Mouse (Mus musculus) gastrocnemius, postnatal 10 days (tissue): Measurements from ENCODE around the gene Tmem135. TPM values are rescaled to one million over a fixed set of nuclear protein-coding genes. Genes with fewer than 3 reads are reported as not detected.

Experiments
- DNase-seq: peaks from one replicate; pipeline ENCODE4 v3.0.0; 2021; ENCODE audit warnings: mixed read lengths
- total RNA-seq, 2 experiments: library from RNA; stranded (reverse); gene quantifications; 2 replicates each; pipeline ENCODE4 v1.2.3; 2021

Tmem135 gene
- total RNA-seq, 2 experiments from 2014 or later: 20.4 to 24.6 TPM

DNA sequence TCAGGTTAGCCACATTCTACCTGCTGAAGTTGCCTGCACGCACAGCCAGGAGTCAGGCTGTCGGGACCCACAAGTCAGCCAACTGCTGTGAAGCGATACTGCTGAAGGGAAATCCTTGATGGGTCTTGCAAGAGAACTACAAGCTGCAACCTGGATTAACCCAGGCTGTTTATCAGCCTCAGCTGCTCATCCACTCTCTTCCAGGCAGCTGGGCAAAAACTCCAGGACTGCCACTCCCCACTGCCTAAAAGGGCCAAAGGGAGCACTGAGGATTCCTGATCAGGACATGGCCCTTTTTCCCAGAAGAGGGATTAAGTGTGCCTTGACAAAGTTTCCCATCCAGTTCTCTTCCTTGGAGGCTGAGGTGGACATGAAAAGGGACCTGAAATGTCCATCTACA, 15.0 kb downstream of the Tmem135 start:
- DNase-seq: no peak

DNA sequence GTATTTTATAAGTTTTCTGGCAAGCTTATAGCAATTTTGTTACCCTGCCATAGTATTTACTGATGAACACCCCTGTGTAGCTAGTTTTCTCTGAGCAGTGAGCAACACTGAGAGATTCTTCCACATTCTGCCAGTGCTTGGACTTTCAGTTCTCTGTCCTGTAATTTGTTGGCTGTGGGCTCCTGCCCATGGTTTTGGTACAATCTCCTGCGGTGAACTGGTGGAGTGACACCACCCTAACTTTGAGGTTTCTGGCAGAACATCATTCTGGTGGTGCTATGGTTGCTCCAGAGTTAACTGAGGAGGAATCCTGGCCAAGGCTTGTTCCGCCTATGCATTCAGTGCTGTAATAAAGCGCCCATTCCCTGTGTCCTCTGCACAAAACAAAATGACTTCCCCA, 21.1 kb downstream of the Tmem135 start:
- no peak for DNase-seq

DNA sequence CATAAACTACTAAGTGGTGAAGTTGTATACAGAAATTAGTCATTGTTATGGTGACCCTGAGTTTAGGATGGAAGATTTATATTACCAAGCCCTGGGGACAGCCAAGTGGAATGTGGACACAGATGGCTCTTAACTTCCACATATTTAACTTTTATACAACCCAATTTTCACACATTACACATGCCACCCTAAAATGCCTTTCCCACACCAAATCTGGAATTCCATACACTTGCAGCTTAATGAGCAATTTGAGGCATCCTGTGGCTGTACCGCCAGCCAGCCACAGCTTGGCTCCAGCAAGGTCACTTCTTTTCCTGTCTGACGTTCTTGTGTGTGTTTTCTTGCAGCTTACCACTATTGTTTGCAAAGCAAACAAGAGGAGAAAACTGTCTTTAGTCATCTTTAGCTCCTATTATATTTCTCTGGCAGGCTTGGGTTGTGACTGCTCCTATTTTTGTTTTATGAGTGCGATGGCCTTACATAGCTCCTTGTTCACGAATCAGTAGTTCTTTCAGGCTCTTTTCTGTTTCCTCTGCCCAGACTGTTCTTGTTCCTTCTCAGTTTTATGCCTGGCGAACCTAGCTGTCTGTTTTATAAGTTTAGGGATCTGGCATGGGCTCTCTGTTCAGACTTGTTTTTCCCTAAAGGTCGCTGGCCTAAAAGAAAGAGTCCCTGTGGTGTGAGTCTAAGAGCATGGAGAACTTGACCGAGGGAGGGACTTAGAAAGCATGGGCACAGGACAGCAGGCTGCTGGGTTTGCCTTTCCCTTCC, 22.9 kb downstream of the Tmem135 start:
- no peak for DNase-seq

DNA sequence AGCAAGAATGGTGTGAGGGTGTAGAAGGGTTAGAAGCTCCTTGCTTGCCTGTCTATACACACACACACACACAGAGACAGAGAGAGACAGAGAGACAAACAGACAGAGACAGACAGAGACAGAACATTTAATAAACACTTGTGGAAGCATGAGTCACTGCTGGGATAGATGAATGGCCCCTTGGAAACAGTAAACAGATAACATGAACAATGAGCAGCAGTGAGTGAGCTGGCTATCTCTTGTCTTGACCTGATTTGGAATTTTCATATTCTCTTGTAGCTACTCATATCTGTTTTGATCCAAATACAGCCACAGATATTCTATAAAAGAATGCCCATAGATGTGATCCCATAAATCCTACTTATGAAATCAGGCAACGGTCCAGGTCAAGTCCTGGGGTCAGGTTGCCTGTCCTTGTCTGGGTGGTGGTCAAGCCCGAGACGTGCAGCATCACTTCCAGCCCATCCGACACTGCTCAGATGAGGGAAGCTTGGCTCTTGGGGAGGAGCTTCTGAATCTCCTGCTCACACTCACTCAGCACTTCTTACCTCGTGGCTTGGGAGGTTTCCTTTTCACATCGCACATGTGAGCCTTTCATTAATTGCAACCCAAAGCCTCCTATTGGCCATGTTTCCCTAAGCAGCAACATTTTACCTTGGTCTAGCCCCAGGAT, 32.3 kb downstream of the Tmem135 start:
- no peak for DNase-seq

DNA sequence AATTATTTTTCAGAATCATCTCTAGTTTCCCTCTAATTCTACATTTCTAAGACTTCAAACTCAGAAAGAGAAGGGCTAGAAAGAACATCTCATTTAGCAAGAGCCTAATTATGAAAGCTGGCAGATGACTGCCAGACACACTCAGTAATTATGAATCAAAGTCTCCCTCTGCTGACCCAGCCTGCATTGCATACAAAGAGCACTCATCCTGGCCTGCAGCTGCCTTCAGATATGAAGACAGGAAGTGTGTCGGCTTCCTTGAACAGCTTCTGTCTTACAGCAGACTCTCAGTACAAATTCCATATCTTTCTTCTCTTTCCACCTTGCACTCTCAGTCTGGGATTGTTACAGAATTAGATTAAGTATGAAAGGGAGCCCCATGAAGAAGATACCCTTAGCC, 33.1 kb downstream of the Tmem135 start:
- DNase-seq: no peak

DNA sequence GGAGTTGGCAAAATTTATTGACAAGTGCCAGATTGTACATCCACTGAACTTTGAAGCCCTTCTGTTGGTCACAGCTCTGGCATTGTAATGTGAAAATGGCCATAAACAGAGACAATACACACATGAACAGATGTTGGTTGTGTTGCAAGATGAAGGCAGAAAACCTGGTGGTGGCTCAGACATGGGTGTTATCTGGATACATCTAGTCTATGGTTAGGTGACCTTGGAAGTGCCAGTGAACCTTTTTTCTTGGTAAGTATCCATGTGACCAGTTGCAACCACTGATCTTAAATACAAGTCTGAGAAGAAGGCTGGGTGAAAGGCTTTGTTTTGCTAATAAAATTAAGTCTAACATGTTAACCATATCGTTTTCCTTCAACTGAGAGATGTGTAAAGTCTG, 33.9 kb downstream of the Tmem135 start:
- DNase-seq: no peak

DNA sequence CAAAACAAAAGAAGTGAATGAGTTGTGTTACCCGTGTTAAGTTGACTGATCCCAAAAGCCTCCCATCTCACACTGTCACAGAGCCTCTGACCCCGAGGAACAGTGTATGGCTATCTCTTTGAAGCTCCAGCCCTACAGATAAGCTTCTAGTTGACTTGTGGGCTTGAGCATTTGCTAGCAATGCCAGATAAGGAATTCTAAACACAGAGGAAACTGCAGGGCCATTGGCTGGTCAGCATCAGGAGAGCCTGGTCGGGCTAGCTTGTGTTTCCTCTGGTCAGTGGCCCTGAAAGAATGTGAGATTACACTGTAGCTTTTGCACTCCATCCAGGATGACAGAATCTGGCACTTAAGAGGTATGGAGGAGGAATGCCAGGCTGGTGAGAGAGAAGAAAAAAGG, 36.4 kb downstream of the Tmem135 start:
- no peak for DNase-seq

DNA sequence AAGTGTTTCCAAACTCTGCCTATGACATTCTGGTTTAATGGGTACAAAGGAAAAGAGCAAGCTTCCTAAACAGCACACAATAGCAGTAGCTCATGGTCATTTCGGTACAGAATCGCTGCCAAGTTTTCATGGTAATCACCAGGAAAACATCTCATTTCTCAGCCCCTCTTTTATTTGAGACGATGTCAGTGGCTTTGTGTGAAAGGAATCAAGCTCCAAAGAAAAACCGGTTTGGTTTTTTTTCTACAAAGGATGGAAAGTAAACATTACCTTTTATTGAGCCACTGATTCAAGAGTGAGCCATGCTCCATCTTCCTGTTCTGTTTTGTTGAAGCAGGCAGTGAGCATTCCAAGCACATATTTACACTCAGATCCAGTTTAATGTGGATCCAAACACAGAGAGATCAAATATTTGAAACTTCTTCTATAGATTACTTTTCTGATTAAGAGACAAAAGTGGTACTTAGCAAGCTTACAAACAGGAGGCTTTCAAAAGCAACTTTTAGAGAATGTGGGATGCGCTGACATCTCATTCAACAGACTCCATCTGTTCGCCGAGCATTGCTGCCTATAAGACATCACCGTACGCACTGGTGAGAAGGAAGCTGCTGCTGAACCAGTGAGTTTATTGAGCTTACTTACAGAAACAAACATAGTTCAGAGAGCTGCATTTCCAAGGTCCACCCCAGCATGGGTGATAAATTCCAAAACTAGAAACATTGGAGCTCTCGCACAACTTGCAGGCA, 38.7 kb downstream of the Tmem135 start:
- DNase-seq: no peak

DNA sequence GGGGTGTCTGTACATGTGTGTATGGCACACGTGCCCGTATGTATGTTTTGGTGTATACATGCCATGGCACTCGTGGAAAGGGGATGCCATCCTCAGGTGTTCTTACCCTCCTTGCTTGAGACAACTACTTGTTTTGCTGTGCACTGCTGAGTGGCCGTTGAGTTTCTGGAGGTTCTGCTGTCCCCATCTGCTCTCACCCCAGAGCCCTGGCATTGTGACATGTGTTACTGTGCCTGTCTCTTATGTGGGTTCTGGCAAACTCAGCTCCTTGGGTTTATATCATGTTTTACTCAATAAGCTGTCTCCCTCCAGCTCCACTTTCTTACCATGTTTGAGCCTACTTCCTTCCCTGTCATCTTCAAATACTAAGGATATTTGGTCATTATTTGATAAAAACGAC, 40.0 kb downstream of the Tmem135 start:
- DNase-seq: no peak

DNA sequence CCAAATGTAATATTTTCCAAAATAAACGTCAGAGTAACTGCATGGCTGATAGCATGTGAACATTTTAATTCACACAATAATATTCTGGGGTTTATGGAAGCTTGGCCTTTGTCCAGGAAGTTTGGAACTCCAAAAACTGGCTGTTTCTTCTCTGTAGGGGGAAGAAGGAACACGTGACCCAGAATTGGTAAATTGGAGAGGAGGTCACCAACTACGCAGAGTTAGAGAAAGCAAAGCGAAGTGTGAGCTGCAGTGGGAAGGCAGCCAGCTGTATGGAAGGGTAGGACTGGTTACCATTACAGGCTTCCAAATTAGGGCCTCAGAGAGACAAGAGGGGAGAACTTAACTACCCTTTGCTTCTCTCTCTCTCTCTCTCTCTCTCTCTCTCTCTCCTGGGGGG, 47.7 kb downstream of the Tmem135 start:
- no peak for DNase-seq

DNA sequence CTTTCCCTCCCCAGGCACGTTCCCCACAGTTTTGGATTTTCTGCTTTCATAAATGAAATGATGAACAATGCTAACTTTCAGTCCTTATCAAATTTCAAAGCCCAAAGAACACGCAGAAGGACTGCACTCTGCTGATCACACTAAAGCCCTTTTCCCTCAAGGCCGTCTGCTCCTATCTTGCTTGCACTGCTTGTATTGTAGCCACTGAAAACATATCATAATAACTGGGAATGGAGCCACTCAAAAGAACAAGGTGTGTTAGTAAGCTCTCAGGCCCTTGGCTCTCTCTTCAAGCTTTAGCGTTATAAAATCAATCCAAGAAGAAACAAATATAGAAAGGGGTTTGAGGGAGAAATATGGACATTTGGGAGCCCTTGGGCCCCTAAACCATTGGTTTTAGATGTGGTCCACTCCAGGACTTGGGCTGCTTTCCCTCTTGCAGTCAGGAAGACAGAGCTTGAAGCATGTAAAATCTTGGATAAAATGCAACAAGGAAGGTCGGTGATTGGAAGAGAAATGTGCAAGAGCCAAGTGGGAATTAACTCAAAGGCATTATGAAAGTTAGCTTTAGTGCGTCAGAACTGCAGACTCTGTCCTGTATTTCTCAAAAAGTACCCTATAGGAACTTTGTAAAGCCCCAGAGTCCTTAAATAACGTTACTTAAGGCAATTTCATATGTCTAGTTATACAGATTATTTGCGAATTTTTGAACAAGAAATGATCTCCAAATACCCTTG, 48.3 kb downstream of the Tmem135 start:
- no peak for DNase-seq

DNA sequence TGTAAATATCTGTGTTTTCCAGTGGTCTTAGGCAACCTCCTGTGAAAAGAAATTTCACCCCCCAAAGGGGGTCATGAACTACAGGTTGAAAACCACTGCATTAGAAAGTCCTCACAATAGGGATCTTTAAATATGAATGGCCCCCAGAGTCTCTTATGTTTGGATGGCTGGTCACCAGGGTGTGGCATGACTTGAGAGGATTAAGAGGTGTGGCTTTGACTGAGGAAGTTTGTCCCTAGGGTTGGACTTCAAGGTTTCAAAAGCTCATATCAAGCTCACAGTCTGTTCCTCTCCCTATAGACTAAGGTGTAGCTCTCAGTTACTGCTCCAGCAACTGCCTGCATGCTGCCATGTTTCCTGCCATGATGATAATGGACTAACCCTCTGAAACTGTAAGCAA, 62.0 kb downstream of the Tmem135 start:
- DNase-seq: no peak

DNA sequence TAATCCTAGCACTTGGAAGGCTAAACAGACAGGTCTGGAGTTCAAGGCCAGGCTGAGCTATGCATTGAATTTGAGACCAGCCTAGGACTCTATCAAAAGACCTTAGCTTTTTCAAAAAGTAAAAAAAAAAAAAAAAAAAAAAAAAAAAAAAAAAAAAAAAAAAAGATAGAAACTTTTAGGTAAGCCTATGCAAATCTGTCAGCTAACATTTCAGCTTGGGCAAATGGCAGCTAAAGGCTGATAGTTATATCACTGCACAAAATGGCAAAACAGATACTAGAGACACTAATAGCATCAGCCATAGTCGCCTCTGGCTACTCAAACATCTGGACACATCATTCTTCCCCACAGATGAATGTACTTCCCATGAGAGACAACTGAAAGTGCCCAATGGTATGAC, 64.2 kb downstream of the Tmem135 start:
- no peak for DNase-seq

DNA sequence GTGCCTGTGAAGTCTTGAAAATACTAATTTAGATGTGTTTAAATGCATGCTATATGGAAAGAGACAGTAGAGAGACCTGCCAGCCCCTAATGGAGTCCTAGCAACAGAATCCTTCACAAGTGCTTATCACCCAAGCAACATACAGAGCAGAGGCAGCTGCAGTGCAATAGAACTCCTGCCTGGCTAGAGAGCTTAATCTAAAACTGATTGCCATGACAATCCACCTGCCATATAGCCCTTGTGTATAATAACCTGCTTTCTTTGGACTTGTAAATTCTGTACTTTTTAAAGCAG, 64.9 kb downstream of the Tmem135 start:
- no peak for DNase-seq

DNA sequence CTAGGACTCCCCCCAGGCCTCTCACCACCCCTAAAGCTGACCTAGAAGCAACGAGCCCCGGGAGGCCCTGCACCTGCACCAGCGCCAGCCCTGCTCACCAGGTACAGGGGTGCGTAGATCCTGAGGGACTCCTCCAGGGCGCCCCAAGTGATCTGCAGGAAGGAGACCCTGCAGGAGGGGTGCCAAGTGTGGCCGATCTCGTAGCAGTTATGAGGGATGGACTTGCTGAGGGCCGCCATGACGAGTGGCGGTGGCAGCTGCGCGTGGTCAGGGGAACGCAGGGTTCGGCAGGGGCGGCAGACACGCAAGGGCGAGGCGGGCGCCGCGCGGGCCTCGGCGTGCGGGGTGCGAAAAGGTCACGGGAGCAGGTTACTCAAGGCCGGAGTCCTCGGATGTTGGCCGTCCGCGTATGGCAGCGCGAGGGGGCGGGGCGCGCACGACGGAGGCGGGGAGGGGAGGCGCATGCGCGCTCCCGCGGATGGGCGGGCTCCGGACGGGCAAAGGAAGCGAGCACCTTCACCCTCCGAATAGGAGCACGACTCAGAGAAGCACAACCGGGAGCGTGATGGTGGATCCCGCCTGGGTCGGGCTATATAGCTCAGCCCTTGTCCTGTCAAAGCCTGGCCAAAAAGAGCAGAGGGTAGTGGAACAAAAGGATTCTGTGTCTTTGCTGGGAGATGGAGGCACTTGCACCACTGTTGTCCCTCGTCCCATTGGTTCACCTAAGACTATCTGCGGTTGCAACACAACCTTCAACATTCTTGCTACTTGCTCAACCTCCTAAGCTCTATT, 65.5 kb downstream of the Tmem135 start:
- DNase-seq: peak; percentile 95

DNA sequence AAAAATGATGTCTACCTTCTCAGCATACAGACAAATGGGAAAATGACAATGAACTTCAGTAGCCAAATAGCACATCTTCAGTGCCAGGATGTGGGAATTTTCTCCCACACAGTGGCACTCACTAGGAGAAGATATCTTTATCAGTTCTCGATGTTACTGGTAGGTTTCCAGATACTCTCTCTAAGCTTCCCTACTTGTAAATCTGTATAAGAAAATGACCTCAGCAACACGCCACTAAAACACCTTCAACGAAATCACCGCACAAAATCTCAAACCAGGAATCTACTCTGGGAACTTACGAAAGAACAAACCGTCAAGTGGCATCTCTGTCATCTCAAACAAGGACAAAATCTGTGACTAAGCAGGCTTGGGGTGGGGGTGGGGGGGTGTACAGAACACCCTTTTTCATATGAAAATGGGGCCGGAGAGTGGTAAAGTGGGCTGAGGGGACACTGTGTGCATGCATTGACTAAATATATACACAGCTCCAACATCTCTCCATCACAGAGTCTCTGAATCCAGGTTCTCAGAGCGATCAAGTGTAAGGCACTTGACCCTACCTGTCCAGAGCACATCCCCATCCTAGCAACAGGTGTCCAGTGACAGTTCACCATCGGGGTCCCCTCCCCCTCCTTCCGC, 66.2 kb downstream of the Tmem135 start:
- DNase-seq: no peak

DNA sequence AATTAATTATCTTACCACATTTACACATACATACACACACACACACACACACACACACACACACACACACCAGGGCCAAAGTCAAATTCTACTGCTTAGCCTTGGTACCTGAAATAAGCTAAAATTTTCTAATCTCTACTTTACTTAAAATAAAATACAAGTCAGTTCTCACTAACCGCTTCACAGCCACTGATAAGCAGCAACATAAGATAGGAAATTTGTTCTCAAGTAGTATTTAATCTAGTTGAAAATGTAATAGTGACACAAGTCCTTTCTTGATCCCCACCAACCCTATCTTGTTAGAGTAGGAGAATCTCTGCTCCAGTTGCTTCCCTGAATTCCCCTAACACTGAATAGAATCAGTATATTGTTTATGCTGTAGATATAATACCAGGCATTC, 67.6 kb downstream of the Tmem135 start:
- DNase-seq: no peak

DNA sequence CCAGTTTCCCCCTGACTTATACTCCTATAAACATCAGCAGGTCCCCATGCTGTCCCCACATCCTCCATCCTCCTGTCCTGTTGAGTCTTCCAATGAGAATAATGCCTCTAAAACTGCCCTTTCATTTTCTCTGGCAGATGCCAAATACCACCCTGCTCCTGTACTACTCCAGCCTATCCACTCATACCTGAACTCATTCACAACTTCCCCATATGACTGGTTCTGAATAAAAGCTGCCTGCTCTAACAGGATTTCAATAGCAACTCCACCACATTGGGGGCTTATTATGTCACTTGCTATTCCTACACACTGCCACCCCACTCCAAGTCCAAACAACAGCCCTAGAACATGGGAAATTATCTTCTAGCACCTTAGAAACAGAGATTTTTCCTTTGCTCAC, 68.7 kb downstream of the Tmem135 start:
- no peak for DNase-seq

DNA sequence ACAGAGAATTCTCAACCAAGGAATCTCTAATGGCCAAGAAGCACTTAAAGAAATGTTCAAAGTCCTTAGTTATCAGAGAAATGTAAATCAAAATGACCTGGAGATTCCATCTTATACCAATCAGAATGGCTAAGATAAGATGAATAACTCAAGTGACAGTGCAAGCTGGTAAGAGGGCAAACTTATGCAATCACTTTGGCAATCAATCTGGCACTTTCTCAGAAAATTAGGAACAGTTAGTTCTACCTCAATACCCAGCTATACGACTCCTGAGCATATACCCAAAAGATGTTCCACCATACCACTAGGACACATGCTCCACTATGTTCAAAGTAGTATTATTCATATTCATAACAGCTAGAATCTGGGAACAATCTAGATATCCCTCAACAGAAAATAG, 74.1 kb downstream of the Tmem135 start:
- no peak for DNase-seq

DNA sequence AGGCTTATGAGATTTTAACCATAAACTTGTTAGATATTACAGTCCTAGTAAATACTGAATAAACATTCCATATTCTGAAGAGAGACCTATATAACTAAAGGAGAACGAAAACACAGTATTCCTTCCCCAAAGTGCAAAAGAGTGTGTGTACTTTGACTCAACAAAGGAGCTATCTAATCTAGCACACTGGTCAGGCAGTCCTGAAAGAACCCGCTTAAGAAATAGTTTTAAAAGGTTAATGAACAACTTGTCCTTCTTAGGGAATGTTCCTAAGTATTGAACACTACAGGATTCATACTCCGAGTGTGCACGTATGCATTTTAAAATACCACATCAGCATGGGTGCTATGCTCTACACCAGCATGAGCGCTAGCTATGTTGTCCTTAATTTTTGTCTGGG, 76.3 kb downstream of the Tmem135 start:
- no peak for DNase-seq

DNA sequence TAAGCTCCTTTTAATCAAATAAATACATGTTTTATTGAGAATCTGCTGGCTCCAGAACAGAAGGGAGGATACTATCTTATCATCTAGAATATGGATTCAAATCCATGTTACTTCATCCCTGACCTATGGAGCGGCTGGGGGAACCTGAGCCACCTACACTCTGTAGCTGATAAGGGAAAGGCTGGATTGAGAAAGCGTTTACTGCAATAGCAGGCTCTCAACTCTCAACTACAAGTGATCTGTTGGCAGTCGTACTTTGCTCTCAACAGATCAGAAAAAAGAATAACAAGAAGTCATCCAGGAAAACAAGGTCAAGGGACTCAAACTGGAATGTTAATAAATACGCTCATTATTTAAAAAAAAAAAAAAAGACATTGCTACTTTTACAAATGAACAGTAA, 77.3 kb downstream of the Tmem135 start:
- DNase-seq: no peak

DNA sequence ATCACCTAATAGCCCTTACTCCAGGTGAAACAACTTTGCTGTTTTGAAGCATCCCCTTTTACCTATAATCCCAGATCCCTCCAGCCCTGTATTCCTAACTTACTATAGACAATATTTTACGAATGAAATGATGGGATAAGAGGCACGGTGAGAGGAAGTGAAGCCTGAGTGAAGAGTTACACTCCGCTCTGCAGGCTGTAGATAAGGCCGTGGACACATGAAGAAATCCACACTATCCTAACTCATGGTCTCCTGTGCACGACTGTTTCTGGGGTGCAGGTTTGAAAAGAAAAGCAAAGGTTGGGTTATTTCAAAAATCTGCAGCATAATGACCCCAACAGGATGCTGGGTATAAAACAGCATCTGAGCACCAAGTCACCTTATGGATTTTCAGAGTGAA, 77.8 kb downstream of the Tmem135 start:
- no peak for DNase-seq
